Mouse (Mus musculus): ENCODE results near the gene Nr2e1.

Gene Nr2e1

GRCm38 (mm10) chr10:42583157-42583872, at the start of gene Nr2e1, which contains the start of gene Ostm1:
Gene Nr2e1, minus strand, starts transcription at chr10:42583632.
Gene Ostm1, plus strand, starts transcription at chr10:42583822.
- no peak for DNase-seq

GRCm38 (mm10) chr10:42632453-42633360, 49.3 kb upstream of the Nr2e1 start:
- DNase-seq = peak in 1 of 2 experiments; percentile 11

DNA sequence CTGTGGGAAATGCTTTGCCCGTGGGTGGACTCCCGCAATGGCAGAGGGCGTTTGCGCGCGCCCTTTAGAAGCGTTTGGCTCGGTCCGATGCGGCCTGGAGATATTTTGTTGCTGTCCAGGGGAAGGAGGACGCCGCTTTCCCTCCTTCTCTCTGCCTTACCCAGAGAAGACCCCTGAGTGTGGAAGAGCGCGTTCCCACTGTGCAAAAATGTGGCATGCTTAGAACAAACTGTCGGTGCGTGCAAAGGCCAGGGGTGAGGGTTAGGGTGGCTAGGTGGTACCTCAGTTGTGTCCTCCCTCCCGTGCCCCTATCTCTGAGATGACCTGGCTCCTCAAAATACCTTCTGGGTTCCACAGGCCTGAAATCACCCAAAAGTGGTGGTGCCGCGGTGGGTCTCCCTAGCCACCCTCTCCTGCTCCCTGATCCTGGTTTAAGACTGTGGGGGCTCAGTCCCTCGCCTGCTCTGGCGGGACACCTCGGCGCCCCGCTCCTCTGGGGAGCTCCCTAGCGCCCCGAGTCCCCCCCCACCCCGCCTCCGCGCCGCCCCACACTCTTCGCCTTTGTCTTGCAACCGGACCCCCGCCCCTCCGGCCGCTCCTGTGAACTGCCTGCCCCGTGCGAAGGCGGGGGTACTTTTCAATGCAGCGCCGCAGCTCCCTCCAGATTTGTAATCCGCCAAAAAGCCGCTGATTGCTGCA, 48.5 kb upstream of the Nr2e1 start:
- peak in 1 of 2 experiments; percentile 5 for DNase-seq

DNA sequence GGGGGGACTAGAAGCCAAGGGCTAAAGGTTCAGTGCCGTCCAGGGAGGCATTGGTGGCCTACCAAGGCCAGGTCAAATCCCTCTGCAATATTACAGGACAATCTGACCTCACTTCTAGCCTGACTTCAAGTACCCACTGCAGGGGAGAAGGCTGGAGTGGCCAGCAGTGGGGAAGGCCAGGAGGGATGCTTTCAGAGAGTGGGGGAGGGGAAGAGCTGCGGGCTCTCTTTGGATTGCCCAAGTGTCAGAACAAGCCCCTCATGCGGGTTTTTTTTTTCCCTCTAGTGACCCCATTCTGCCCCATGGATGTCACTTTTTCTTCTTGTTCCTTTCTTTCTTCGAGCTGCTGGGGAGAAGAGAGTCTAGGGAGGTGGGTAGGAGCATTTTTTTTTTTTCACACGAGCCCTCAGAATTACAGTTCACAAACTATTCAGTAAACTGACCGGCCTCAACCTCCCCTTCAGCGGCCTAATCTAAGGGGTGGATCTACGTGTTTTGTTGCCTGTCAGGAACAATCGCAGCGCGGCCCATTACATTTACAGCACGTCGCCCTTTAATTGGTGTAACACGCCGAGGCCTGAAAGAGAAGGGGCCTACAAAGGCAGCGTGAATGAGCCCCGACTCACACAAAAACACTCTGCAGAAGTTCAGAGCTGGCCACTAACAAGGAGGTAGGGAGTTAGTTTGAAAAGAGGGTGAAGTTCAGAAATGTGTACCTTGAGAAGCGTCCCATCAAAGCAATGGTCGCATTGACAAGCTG, 47.3 kb upstream of the Nr2e1 start:
- no peak for DNase-seq

DNA sequence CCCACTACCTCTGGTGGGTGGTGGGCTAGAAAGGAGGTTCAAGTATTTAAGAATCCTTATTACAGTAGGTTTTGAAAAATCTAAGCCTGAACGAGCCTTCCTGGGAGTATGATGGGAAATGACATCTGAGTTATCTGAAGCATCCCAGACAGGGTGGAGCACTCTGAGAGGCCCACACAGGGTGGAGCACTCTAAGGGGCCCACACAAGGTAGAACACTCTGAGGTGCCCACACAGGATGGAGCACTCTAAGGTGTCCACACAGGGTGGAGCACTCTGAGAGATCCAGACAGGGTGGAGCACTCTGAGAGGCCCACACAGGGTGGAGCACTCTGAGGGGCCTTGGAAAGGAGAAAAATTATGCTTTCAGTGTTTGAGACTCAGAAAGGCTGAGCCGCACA, 42.5 kb upstream of the Nr2e1 start:
- no peak for DNase-seq

GRCm38 (mm10) chr10:42618291-42618690, 34.9 kb upstream of the Nr2e1 start:
- DNase-seq = no peak

GRCm38 (mm10) chr10:42614766-42615165, 31.3 kb upstream of the Nr2e1 start:
- no peak for DNase-seq

DNA sequence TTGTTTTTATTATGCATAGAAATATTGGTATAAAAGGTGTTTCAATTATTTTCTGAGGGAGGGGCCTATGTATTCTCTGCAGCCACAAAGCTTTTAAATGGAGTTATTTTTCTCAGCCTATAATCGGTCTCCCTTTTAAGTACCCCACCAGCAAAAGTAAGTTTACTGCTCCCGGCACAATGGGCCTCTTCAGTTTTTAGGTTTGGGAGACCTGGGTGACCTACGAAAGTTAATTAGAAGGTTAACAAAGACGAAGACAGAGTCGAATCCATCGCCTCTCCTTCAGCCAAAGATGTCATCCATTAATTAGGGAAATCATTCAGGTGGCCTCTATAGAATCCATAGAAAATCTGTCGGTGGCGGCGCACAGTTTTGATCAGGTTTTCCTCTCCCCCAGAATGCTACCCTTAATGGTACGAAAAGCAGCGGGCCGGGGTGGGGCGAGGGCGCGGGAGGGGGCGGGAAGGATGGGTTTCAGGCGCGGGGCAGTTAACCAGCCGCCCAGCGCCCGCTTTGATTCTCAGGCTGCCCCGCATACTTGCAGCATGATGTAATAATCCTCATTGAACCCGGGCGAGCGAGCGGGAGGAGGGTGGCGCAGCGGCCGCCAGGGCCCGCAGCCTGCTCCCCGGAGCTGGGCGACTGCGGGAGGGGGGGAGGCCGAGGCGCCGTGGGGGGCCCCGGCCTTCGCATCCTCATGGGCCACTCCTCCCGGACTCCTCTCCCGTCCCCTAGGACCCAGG, 30.4 kb upstream of the Nr2e1 start:
- DNase-seq = no peak

DNA sequence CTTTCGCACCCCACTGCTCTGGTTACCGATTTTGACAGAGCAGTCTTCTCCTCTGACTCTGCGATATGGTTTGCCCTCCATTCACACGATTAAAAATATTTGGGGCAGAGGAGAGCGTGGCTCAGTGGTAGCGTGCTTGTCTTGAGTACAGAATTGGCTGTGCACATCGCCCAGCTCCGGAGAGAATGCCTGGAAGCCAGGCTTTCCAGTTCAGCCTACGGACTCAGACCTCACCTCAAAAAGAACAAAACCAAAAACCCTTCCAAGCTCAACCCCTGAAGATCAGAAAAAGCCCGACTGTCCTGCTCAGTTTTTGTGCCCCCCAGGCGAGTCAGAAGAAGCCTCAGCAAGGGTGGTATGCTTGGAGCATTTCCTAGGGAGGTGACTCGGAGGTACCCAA, 29.6 kb upstream of the Nr2e1 start:
- no peak for DNase-seq

DNA sequence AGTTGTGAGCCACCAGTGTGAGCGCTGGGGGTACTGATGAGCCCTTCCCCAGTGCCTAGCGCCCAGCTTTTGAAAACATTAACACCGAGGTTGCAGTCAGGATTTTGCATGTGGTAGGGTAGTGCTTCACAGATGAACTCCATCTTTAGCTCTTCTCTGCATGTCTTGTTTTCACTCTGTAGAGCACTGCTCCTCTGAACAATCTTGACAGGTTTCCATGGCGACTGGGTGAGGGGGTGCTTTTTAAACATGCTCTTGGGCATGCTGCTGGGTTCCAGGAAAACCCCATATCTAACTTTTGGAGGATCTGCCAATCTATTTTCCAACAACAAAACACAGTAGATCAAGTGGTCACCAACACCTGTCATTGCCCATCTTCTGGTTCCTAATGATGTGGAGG, 23.3 kb upstream of the Nr2e1 start:
- no peak for DNase-seq

DNA sequence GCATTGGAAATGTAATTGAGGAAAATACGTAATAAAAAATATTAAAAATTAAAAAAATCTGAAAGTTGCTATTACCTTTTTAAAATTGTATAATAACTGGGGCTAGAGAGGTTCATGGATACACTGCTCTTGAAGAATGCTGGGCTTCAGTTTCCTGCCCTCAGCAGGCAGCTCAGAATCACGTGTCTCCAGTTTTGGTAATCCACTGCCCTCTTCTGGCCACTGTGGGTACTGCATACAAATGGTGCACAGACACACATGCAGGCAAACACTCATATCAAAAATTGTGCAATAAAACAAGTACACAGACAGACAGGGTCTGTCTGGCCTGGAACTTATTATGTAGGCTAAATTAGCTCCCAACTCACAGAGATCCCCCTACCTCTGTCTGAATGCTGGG, 21.4 kb upstream of the Nr2e1 start:
- no peak for DNase-seq

DNA sequence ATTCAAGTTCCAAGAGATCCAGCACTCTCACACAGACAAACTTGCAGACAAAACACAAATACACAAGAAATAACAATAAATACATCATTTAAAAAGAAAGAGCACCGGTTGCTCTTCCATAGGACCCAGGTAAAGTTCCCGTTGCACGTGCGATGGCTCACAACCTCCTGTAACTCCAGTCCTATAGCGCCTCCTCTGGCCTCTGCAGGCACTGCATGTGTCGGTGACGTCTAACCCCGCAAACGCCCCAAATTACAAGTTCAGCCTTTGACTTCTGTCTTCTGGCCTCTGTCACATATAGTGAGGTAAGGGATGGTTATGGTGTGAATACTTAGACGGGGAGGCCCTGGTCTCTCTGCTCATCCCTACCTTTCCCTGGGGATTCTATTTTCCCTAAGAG, 18.1 kb upstream of the Nr2e1 start:
- no peak for DNase-seq

DNA sequence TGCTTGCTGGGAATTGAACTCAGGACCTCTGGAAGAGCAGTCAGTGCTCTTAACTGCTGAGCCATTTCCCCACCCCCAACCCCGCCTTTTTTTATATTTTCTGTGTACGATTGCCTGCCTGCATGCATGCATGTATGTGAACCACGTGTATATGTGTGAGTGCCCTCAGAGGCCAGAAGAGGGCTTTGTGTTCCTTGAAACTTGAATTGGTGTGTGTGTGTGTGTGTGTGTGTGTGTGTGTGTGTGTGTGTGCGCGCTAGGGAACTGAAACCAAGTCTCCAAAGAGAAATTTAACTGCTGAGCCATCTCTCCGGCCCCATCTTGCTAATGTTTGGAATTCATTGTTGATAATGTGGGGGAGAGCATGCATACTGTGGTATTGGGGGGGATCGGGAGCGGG, 15.2 kb upstream of the Nr2e1 start:
- no peak for DNase-seq

DNA sequence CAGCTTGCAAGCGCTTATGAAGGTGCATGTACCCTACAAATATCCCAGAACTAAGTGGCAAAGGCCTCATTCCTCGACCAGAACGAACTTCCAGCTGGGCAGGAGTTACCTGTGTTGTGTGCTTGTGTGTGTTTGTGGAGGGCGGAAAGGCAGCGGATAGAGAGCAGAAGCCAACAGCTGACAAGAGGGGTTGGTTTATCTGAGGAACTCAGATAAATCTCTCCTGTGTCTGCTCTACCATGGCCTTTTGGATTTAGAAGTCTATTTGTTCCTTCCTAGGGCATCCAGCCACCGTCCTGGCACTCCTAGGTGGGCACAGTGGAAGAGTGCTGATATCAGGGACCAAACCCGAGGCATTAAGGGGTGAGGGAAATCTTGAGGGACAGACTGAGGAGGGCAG, 9.8 kb upstream of the Nr2e1 start:
- no peak for DNase-seq

DNA sequence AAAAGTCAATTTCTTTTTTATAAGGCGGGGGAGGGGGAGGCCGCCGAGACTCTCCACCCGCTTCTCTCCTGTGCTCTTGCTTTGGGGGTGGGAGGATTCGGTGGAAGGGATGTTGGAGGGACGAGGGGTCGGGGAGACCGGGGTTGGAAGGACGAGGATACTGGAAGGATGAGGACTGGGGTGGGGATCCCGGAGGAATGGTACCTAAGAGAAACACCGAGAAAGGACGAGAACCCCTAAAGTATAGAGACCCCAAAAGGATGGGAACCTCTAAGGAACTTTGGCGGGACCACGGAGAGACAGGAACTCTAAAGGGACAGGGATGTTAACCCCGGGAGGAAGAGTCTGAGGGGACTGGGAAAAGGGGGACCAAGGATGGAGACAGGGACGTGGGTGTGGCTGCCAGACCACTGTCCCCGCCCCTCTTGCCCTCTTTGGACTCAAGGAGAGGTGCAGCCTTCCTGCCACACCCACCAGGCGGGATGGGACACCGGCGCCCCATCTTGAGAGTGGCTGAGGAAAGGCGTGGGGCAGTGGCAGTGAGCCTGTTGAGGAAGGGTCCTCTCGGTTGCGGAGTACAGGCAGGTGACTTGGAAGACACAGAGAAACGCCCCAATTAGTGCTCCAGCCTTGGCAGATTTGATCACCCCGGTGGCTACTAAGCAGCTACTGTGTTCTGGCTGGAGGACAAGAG, 8.7 kb upstream of the Nr2e1 start:
- DNase-seq = no peak

- peak in 1 of 2 experiments; percentile 21 for DNase-seq
These were observed 8.0 kb upstream of the Nr2e1 start for GRCm38 (mm10) chr10:42591185-42591992.

DNA sequence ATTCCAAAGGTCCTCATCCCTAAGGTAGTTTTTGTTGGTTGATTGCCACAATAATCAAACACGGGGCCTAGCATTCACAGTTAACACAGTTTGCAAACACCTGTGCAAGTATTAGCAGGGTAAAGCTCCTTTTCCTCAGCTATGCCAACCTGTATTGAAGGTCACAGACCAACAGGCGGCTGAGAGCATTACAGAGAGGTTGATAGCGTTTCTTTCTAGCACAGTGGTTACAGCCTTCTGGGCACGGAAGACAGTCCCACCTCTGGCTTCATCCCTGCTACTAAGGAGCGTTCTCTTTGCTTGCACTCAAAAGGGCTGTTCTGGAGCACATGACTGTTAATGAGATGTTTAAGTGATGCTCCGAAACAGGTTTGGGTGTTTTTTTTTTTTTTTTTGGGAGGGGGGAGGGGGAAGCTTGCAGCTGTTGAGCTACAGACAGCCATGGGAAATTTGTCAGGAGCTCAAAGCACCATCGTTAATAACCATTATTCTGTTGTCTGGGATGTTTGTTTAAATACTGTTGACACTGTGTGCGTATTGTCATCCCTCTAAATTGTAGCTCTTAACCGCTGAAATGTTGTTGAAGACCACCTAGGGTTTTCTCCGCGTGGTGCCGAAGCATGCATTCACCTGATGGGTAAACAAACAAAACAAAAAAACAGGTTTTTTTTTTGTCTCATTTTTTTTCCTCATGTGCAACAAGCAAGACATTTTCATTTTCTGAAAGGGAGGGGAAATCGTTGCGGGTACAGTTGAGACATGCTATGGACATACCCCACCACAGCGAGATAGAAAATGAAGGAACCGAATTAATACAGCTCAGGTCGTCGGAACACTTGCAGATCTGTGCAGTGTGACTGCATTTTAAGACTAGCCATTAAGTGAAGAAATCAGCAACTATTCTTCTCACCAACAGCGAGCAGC, 7.1 kb upstream of the Nr2e1 start:
- no peak for DNase-seq

- no peak for DNase-seq
These were observed 6.1 kb upstream of the Nr2e1 start for GRCm38 (mm10) chr10:42589505-42589904.
